Mouse (Mus musculus) erythroblast, embryonic 14.5 days (primary cell): ENCODE measurements around the gene 1700037H04Rik. TPM values are rescaled to one million over a fixed set of nuclear protein-coding genes. Genes with fewer than 3 reads are reported as not detected.
A peak's percentile ranks its signal among the peaks of the same experiment; 100 is the strongest.
"Not testable (repeated sequence)": the region's sequence is repeated elsewhere in the genome, so short reads cannot be mapped to it uniquely, and the experiment has no call there.

Experiments
- H3K27me3 ChIP-seq: 2 replicates; pipeline ENCODE4 v1.6.1; 2012; ENCODE audit warnings: inconsistent platforms; ENCODE audit not compliant: control insufficient read depth
- H3K36me3 ChIP-seq: 2 replicates; pipeline ENCODE4 v1.6.1; 2012; ENCODE audit warnings: mild to moderate bottlenecking, inconsistent platforms; ENCODE audit not compliant: control insufficient read depth
- H3K4me1 ChIP-seq: 2 replicates; pipeline ENCODE4 v1.6.1; 2012; ENCODE audit warnings: inconsistent platforms; ENCODE audit not compliant: control insufficient read depth
- H3K4me3 ChIP-seq: replicated peaks from 2 replicates; pipeline ENCODE3; 2012; ENCODE audit warnings: moderate library complexity, mild to moderate bottlenecking, inconsistent platforms
- H3K9me3 ChIP-seq: 2 replicates; pipeline ENCODE4 v1.6.1; 2012; ENCODE audit warnings: low read length, inconsistent platforms, mixed read lengths; ENCODE audit not compliant: control insufficient read depth
- GATA1 ChIP-seq: IDR thresholded peaks from 2 replicates; pipeline ENCODE4 v1.6.1; 2012; ENCODE audit warnings: low read length, inconsistent platforms, mixed read lengths
- TAL1 ChIP-seq: IDR thresholded peaks from 3 replicates; pipeline ENCODE4 v1.6.1; 2012; ENCODE audit warnings: low read length, inconsistent platforms, mixed read lengths
- polyA plus RNA-seq: library from polyadenylated mRNA; stranded (reverse); fragments of >175 nt; gene quantifications from 2 replicates; pipeline ENCODE4 v1.2.3, GENCODE M21; 2012

The 1700037H04Rik gene
- polyA plus RNA-seq, 1 experiment: 219 TPM

GRCm38 (mm10) chr2:131128211-131128610 lies 31.7 kb downstream of the 1700037H04Rik start:
- H3K27me3 ChIP-seq: peaks cover 38% of the 10 kb centered on the region
- peak overlapping the region; percentile 62 for H3K4me3 ChIP-seq
- peaks cover 83% of the 10 kb centered on the region for H3K4me1 ChIP-seq
- TF ChIP-seq TAL1 (no peak), GATA1 (no peak)
- peaks cover 8% of the 10 kb centered on the region for H3K36me3 ChIP-seq
- no peaks in the 10 kb centered on the region for H3K9me3 ChIP-seq

DNA sequence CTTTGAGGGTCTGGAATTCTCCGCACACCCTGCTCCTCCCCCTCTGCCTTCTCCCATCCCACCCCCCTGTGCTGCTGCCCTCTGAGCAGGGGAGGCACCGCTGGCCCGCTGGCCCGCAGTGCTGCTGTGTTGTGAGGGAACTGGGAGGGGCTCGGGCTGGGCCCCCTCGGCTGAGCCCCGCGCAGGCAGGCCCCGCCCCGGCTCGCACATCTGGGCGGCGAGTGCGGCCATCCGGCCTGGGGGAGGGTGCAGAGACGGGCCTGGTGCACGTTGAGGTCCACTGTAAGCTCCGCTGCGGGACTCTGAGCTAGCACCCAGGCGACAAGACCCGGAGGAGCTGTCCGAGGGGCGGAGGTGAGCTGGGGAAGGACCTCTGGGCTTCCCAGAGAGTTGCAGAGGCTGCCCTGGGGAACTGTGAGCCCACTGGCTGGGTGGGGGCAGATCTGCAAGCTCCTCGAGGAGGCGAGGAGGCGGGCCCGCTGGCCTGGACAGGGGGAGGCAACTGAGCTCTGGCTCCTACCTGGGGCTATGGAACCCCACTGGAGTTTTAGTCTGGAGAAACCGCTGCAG lies 32.6 kb downstream of the 1700037H04Rik start, which contains the start of gene Hspa12b:
Gene Hspa12b, plus strand, starts transcription at position 120 of the 570 bp plus-strand sequence.
- Histone ChIP-seq H3K4me1 (peaks cover 80% of the 10 kb centered on the region), H3K27me3 (peaks cover 45% of the 10 kb centered on the region), H3K9me3 (no peaks in the 10 kb centered on the region), H3K36me3 (peaks cover 8% of the 10 kb centered on the region), H3K4me3 (peak within 1 kb of the TSS; percentile 62)
- no peak for TF ChIP-seq GATA1
- TF ChIP-seq TAL1: no peak

GRCm38 (mm10) chr2:131125964-131126815 lies 33.7 kb downstream of the 1700037H04Rik start:
- peaks cover 48% of the 10 kb centered on the region for H3K27me3 ChIP-seq
- H3K4me1 ChIP-seq: peaks cover 69% of the 10 kb centered on the region
- no peak overlapping the region for H3K4me3 ChIP-seq
- H3K36me3 ChIP-seq: no peaks in the 10 kb centered on the region; the same call in 1 of the 2 replicates
- no peaks in the 10 kb centered on the region for H3K9me3 ChIP-seq
- TF ChIP-seq GATA1 (no peak), TAL1 (no peak)

- Histone ChIP-seq H3K4me3 (no peak overlapping the region), H3K4me1 (peaks cover 64% of the 10 kb centered on the region), H3K9me3 (no peaks in the 10 kb centered on the region), H3K36me3 (no peaks in the 10 kb centered on the region; the same call in 1 of the 2 replicates), H3K27me3 (peaks cover 50% of the 10 kb centered on the region)
- TF ChIP-seq GATA1: no peak
- no peak for TF ChIP-seq TAL1
Measured at GRCm38 (mm10) chr2:131125157-131125963, 34.5 kb downstream of the 1700037H04Rik start.

GRCm38 (mm10) chr2:131124166-131124565 lies 35.7 kb downstream of the 1700037H04Rik start:
- H3K4me1 ChIP-seq: peaks cover 54% of the 10 kb centered on the region
- H3K4me3 ChIP-seq: no peak overlapping the region
- no peaks in the 10 kb centered on the region for H3K9me3 ChIP-seq
- peaks cover 50% of the 10 kb centered on the region for H3K27me3 ChIP-seq
- TF ChIP-seq GATA1 (no peak), TAL1 (no peak)
- H3K36me3 ChIP-seq: no peaks in the 10 kb centered on the region; the same call in 1 of the 2 replicates

- H3K4me3 ChIP-seq: no peak overlapping the region
- H3K9me3 ChIP-seq: no peaks in the 10 kb centered on the region
- TF ChIP-seq TAL1 (no peak), GATA1 (no peak)
- H3K36me3 ChIP-seq: no peaks in the 10 kb centered on the region
- peaks cover 5% of the 10 kb centered on the region for H3K4me1 ChIP-seq
- peaks cover 33% of the 10 kb centered on the region for H3K27me3 ChIP-seq
Measured at GRCm38 (mm10) chr2:131118968-131119574, 40.8 kb downstream of the 1700037H04Rik start.

DNA sequence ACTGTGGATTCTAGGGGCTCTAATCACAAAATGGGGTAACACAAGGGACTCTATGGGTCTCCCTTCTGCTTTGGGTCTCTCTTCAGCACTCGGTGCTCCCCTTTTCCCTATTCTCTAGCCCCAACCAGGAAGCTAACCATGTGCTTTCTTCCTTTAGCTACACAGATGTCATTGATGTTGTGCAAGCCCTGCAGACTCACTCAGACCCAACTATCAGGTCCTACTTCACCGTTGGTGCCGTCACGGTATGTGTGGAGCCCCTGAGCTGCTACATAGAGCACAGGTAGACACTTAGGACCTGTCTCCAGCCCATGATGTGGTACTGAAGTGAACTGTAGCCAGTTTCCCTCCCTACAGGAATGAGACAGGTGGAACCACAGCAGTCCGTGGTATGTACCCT lies 53.9 kb downstream of the 1700037H04Rik start:
- Histone ChIP-seq H3K4me3 (no peak overlapping the region), H3K4me1 (peaks cover 1% of the 10 kb centered on the region; the same call in 1 of the 2 replicates), H3K9me3 (no peaks in the 10 kb centered on the region), H3K27me3 (peaks cover 48% of the 10 kb centered on the region), H3K36me3 (no peaks in the 10 kb centered on the region)
- TF ChIP-seq TAL1: no peak
- TF ChIP-seq GATA1: no peak

DNA sequence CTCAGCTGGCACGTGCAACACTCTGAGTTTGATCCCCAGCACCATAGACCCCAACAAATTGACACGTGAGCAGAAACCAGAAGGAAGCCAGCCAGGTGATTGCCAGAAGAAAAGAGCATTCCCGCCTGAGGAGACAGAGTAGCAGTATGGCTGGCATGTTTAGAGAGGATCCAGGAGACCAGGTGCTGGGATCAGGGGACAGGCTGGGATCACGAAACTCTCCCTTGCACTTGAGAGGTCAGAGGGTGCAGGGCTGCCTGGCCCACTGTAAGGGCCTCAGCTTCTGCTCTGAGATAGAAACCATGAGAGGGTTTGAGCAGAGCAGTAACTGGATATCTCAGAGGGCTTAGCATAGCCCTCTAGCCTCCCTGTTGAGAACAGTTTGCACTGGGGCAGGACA lies 54.8 kb downstream of the 1700037H04Rik start:
- peaks cover 44% of the 10 kb centered on the region for H3K27me3 ChIP-seq
- not testable (repeated sequence) for H3K9me3 ChIP-seq, H3K36me3 ChIP-seq, H3K4me1 ChIP-seq, H3K4me3 ChIP-seq

DNA sequence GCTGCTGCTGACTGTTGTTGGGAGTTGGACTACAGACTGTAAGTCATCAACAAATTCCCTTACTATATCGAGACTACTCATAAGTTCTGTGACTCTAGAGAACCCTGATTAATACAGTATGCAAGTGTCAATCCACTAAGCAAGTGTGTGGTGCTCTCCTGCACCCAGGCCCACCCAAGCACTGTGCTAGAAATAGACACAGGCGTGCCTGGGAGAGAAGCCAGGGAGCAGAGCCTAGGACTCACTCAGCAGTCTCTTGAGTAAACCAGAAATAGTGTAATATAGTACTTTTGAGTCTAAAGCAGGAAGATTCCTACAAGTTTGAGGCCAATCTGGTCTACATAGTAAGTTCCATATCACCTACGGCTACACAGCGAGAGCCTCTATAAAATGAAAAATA lies 55.9 kb downstream of the 1700037H04Rik start:
- Histone ChIP-seq H3K36me3 (no peaks in the 10 kb centered on the region), H3K27me3 (peaks cover 44% of the 10 kb centered on the region), H3K4me1 (no peaks in the 10 kb centered on the region), H3K9me3 (no peaks in the 10 kb centered on the region), H3K4me3 (no peak overlapping the region)
- no peak for TF ChIP-seq GATA1
- TF ChIP-seq TAL1: no peak
